8 mouse cellular contexts compared by ENCODE assay signal in genomic region chr8:116755557-116755956, GRCm38 (mm10). TPM values are rescaled to one million over a fixed set of nuclear protein-coding genes. Genes with fewer than 3 reads are reported as not detected.
DNase-seq lines count a peak whose midpoint lies in the region.

No protein-coding gene starts in this region.

- peak; percentile 36 for DNase-seq in gastrocnemius, adult 18-20 months (ENCODE audit: low spot score)
- DNase-seq in gastrocnemius, postnatal 25 days, result no peak
- DNase-seq in ovary, postnatal 36 days (ENCODE audit: low spot score), result peak; percentile 19
- no peak for DNase-seq in ovary, adult 18-20 months (ENCODE audit: low spot score)
- peak; percentile 60 to 78 for DNase-seq in cerebellum, adult 18-20 months
- DNase-seq in hindlimb bud, embryonic 11.5 days (ENCODE audit: extremely low spot score, low read depth, low spot score), result peak; percentile 33
- DNase-seq in naive thymus-derived CD4-positive, alpha-beta T cell, adult 2 months (ENCODE audit: low read depth), result peak; percentile 80
- DNase-seq in right cerebral cortex, postnatal 25 days, result no peak

RNA-seq across cellular contexts. Expression of gene Cdyl2, which starts 22.8 kb away (rescaled TPM):
- total RNA-seq in gastrocnemius, adult 18-20 months (2021), result 1 to 10 TPM; 2.9 to 3.7 TPM
- 1 to 10 TPM; 2.9 to 3.2 TPM for total RNA-seq in gastrocnemius, postnatal 25 days (2021)

Comparison
In these comparisons a context has a peak if more than half of its experiments do, and no peak if none do; other contexts are left out.
1. DNase-seq: peak in gastrocnemius, adult 18-20 months (single experiment), ovary, postnatal 36 days (single experiment), cerebellum, adult 18-20 months (2 of 2), hindlimb bud, embryonic 11.5 days (single experiment) and naive thymus-derived CD4-positive, alpha-beta T cell, adult 2 months (single experiment); none in gastrocnemius, postnatal 25 days (single experiment), ovary, adult 18-20 months (single experiment) and right cerebral cortex, postnatal 25 days (single experiment).